Mouse (Mus musculus) liver, embryonic 14.5 days (tissue): ENCODE data around the gene Dpp6. TPM values are rescaled to one million over a fixed set of nuclear protein-coding genes. Genes with fewer than 3 reads are reported as not detected.

Experiments used
- ATAC-seq: fragments of 200-750 bp; cut with Nextera tagmentation; 2 replicates; pipeline ENCODE4 v1.8.0; 2017; ENCODE audit warnings: moderate number of reproducible peaks, mild to moderate bottlenecking, moderate library complexity; ENCODE audit not compliant: insufficient read depth
- DNase-seq, 3 experiments: peaks; one replicate each; pipeline ENCODE4 v3.0.0-alpha.2; 2012 to 2013; ENCODE audit warnings: low read depth in 3 of 3, low spot score in 3 of 3
- H3K27ac ChIP-seq: fragments of 300-500 bp; sonication (generic); 2 replicates; pipeline ENCODE4 v1.5.1; 2014; ENCODE audit warnings: moderate library complexity, mild to moderate bottlenecking, control low read depth, inconsistent platforms
- H3K27me3 ChIP-seq: fragments of 300-500 bp; sonication (generic); 2 replicates; pipeline ENCODE4 v1.6.1; 2014; ENCODE audit warnings: mild to moderate bottlenecking, low read length, moderate library complexity; ENCODE audit not compliant: control insufficient read depth, insufficient read depth
- H3K36me3 ChIP-seq: fragments of 300-500 bp; sonication (generic); replicated peaks from 2 replicates; pipeline ENCODE4 v1.6.1; 2014; ENCODE audit warnings: low read depth; ENCODE audit not compliant: control insufficient read depth, insufficient read depth
- H3K4me1 ChIP-seq, 2 experiments: fragments of 200-500 bp in 1 of 2; fragments of 300-500 bp in 1 of 2; sonication (generic) in 1 of 2; replicated peaks; 2 replicates each; pipeline ENCODE4 v1.6.1; 2012 to 2014; ENCODE audit warnings: antibody characterized with exemption in 1 of 2, inconsistent platforms in 1 of 2, low read length in 1 of 2; ENCODE audit not compliant: control insufficient read depth in 2 of 2, insufficient read depth in 2 of 2
- H3K4me2 ChIP-seq: fragments of 300-500 bp; sonication (generic); 2 replicates; pipeline ENCODE4 v1.6.1; 2014; ENCODE audit warnings: low read depth, mild to moderate bottlenecking, control low read depth, moderate library complexity
- H3K4me3 ChIP-seq, 2 experiments: fragments of 200-500 bp in 1 of 2; fragments of 300-500 bp in 1 of 2; sonication (generic) in 1 of 2; 2 replicates each; pipeline ENCODE4 v1.5.1; 2012 to 2014; ENCODE audit warnings: low read depth in 2 of 2, low read length in 2 of 2, mild to moderate bottlenecking in 2 of 2, control low read depth in 1 of 2, inconsistent platforms in 1 of 2, moderate library complexity in 1 of 2; ENCODE audit not compliant: insufficient read depth in 1 of 2
- H3K9ac ChIP-seq: fragments of 300-500 bp; sonication (generic); replicated peaks from 2 replicates; pipeline ENCODE4 v1.6.1; 2014; ENCODE audit warnings: mild to moderate bottlenecking, control low read depth, moderate library complexity
- H3K9me3 ChIP-seq: fragments of 300-500 bp; sonication (generic); 2 replicates; pipeline ENCODE4 v1.6.1; 2016; ENCODE audit warnings: low read length, mixed read lengths; ENCODE audit not compliant: control insufficient read depth
- CTCF ChIP-seq: IDR thresholded peaks from 2 replicates; pipeline ENCODE4 v1.5.1; 2016; ENCODE audit warnings: antibody characterized with exemption, low read depth, control low read depth
- EP300 ChIP-seq: IDR thresholded peaks from 2 replicates; pipeline ENCODE4 v1.6.1; 2016; ENCODE audit warnings: antibody characterized with exemption, low read depth
- WGBS: fragments of 180-500 bp; shearing (Covaris S2); extraction: QIAGEN DNeasy Blood & Tissue Kit; methylation state at CpG from one replicate; pipeline ENCODE4 v1.1.7; 2014; ENCODE audit not compliant: insufficient replicate concordance; 5-methylcytosine and 5-hydroxymethylcytosine counted together
- polyA plus RNA-seq, 2 experiments: library from polyadenylated mRNA; depleted of rRNA in 1 of 2; stranded (reverse) in 1 of 2; unstranded in 1 of 2; fragments of >200 nt; fragmentation: Nextera tagmentation in 1 of 2; extraction: Ambion mirVana in 1 of 2; gene quantifications; 2 replicates each; pipeline versions ENCODE4 v1.2.1 to v1.2.3; 2012 to 2014

Gene Dpp6
- polyA plus RNA-seq, 2 experiments: 0.30 to 0.48 TPM

DNA sequence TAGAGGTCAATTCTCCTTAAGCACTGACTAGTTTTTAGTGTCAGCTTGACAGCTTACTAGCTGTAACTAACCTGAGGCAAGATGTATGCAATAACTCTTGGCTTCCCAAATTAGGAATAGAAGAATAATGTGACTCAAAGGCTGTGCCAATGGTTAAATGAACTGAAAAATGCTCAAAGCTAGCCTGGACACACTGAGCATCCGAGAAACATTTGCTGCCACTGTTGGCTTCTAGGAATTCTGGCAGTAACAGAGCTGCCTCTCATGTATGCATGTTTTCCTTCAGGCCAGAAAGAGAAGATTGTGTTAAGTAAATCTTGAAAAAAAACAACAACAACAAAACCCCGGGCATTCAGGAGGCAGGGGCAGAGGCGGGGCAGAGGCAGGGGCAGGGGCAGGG is 540.6 kb downstream of the Dpp6 start:
- H3K4me2 ChIP-seq: no peak overlapping the region
- H3K36me3 ChIP-seq: no peaks in the 10 kb centered on the region
- H3K4me3 ChIP-seq: no peak overlapping the region
- no peak for ATAC-seq
- H3K9me3 ChIP-seq: no peaks in the 10 kb centered on the region
- no peak overlapping the region for H3K9ac ChIP-seq
- H3K27me3 ChIP-seq: no peaks in the 10 kb centered on the region
- TF ChIP-seq EP300: no peak
- TF ChIP-seq CTCF: no peak
- H3K27ac ChIP-seq: no peak overlapping the region
- no peaks in the 10 kb centered on the region for H3K4me1 ChIP-seq
- WGBS: 64% methylated on average over 3 of the region's 3 CpGs
- no peak for DNase-seq

GRCm38 (mm10) chr5:27365946-27366345 is 548.9 kb downstream of the Dpp6 start:
- Histone ChIP-seq H3K4me1 (no peaks in the 10 kb centered on the region), H3K9me3 (no peaks in the 10 kb centered on the region), H3K36me3 (no peaks in the 10 kb centered on the region), H3K4me2 (no peak overlapping the region), H3K9ac (no peak overlapping the region), H3K27ac (no peak overlapping the region), H3K4me3 (no peak overlapping the region), H3K27me3 (no peaks in the 10 kb centered on the region)
- no peak for DNase-seq
- WGBS: 48% methylated on average over 2 of the region's 2 CpGs
- no peak for ATAC-seq
- no peak for TF ChIP-seq CTCF
- no peak for TF ChIP-seq EP300

GRCm38 (mm10) chr5:27370814-27371213 is 553.8 kb downstream of the Dpp6 start:
- Histone ChIP-seq H3K27ac (no peak overlapping the region), H3K27me3 (no peaks in the 10 kb centered on the region), H3K9me3 (no peaks in the 10 kb centered on the region), H3K4me1 (no peaks in the 10 kb centered on the region), H3K4me2 (no peak overlapping the region), H3K36me3 (no peaks in the 10 kb centered on the region), H3K4me3 (no peak overlapping the region), H3K9ac (no peak overlapping the region)
- DNase-seq (no peak), ATAC-seq (no peak)
- 43% methylated on average over 3 of the region's 3 CpGs for WGBS
- TF ChIP-seq CTCF: no peak
- no peak for TF ChIP-seq EP300

DNA sequence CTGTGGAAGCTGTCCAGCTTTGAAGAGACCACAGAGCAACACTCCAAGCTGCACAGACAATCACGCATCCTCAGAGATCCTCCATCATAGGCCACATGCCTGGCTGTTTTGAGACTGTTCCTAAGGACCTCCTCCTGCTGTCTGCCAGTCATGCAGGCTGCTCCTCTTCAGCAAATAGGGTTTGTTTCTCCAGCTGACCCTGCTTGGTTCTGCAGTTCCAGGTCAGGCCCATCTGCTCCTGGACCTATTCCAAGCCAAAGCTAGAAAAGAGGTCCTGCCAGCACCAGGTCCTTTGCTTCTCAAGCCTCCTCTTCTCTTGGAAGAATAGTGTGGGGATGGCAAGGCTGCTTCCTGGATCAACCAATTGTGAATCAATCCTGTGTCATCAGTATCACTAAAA is 556.9 kb downstream of the Dpp6 start:
- no peaks in the 10 kb centered on the region for H3K9me3 ChIP-seq
- DNase-seq (no peak), ATAC-seq (no peak)
- no peak for TF ChIP-seq EP300
- H3K4me3 ChIP-seq: no peak overlapping the region
- no peaks in the 10 kb centered on the region for H3K27me3 ChIP-seq
- 64% methylated on average over 1 of the region's 1 CpGs for WGBS
- no peak overlapping the region for H3K27ac ChIP-seq
- no peak overlapping the region for H3K4me2 ChIP-seq
- no peaks in the 10 kb centered on the region for H3K4me1 ChIP-seq
- no peak overlapping the region for H3K9ac ChIP-seq
- H3K36me3 ChIP-seq: no peaks in the 10 kb centered on the region

GRCm38 (mm10) chr5:27375841-27376240 is 558.8 kb downstream of the Dpp6 start:
- no peak overlapping the region for H3K27ac ChIP-seq
- ATAC-seq (no peak), DNase-seq (no peak)
- TF ChIP-seq CTCF (no peak), EP300 (no peak)
- no peak overlapping the region for H3K9ac ChIP-seq
- no peak overlapping the region for H3K4me3 ChIP-seq
- no peak overlapping the region for H3K4me2 ChIP-seq
- H3K4me1 ChIP-seq: no peaks in the 10 kb centered on the region
- H3K9me3 ChIP-seq: no peaks in the 10 kb centered on the region
- WGBS: 53% methylated on average over 3 of the region's 3 CpGs
- no peaks in the 10 kb centered on the region for H3K27me3 ChIP-seq
- no peaks in the 10 kb centered on the region for H3K36me3 ChIP-seq
